Mouse (Mus musculus) cerebellum, postnatal 36 days (tissue): ENCODE results near the gene Col12a1.

Experiments used
- DNase-seq, 2 experiments: peaks; one replicate each; pipeline ENCODE4 v3.0.0; 2021 to 2022; ENCODE audit warnings: mixed read lengths in 2 of 2

Gene Col12a1

DNA sequence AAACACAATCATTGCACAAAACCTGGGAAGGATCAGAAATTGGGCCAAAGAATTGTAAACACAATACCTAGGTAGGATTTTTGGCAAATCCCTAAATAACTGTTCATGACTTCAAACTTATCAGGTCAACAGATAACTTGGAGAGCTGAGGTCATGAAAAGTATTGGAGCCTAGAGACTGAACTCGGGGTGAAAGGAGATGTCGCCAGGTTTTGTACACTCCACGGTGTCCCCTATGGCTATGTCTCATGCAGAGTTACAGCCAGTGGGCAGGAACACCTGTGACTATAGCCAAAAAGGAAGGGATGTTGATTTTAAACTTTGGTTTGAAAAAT is 118.4 kb downstream of the Col12a1 start:
- no peak for DNase-seq

DNA sequence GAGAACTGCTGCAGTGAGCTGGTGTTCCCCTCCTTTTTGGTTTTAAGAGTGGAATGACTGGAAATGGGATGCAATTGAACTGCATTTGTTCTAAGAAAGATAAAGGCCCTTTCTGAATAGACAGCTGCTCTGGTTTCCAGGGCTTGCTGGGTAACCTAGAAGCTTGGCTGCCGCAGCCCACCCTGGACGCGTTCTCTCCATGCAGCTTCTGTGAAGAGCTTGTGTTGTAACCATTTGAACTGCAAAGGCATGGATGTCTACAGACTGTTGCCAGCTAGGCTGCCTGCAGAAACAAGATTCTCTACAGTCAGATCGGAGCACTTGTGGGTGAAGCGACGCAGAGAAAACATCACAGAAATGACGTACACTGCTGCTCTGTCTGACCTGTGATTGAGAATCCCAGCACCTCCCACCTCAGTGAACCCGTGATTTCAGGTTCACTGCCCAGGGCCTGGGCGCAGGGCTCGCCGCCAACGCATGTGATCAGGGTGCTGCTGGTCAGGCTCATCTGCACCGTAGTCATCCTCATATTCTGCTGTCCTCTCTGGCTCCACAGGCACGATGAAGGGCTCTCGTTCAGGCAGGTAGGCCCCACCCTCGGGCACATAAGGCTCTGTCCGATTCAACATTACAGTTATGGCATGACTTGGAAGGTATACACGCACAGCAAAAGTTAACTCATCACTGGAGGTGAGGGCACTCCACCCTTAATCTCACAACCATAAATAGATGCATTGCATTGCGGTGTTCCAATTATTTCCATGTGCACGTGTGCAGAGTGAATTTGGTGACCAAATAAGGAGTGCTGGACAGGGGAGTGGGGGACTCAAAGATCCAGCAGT is 119.0 kb downstream of the Col12a1 start:
- DNase-seq = no peak

GRCm38 (mm10) chr9:79598578-79598977 is 120.1 kb downstream of the Col12a1 start:
- no peak for DNase-seq

GRCm38 (mm10) chr9:79586415-79587195 is 132.0 kb downstream of the Col12a1 start:
- no peak for DNase-seq

DNA sequence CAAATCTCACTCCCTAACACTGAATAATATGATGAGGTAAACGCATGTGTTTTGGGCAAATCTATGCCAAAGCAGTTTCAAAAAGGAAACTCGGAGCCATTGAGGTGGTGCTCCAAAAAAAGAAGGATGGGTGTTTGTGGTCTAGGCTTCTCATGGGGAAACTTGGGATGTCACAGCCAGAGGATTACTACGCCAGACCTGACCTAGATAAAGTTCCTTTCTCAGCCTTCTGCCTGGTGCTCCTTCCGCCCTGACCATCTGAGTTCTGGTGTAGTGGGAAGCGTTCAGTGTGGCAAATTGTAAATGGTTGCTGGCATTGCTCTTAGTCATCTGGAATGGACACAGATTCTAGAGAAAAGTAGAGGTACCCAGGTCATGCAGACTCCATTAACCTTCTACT is 151.8 kb downstream of the Col12a1 start:
- no peak for DNase-seq

GRCm38 (mm10) chr9:79553297-79553696 is 165.3 kb downstream of the Col12a1 start:
- DNase-seq = no peak
